Mouse (Mus musculus): ENCODE results near the gene Vmn1r60. TPM values are rescaled to one million over a fixed set of nuclear protein-coding genes. Genes with fewer than 3 reads are reported as not detected.
"Not testable (repeated sequence)": the region's sequence is repeated elsewhere in the genome, so short reads cannot be mapped to it uniquely, and the experiment has no call there.

The Vmn1r60 gene
- not detected in 2 replicates for polyA plus RNA-seq (2014; fragmentation: Nextera tagmentation; extraction: Ambion mirVana)

- 86% methylated on average over 1 of the region's 1 CpGs for WGBS
- DNase-seq (ENCODE audit: low spot score, missing footprints); H3K36me3 ChIP-seq (ENCODE audit: control insufficient read depth, insufficient read depth, low read length); H3K27me3 ChIP-seq (ENCODE audit: control insufficient read depth, insufficient read depth, low read length); H3K4me3 ChIP-seq (ENCODE audit: low read depth, low read length); H3K27ac ChIP-seq (ENCODE audit: low read depth, low read length); H3K9ac ChIP-seq (ENCODE audit: low read length); H3K4me2 ChIP-seq; H3K9me3 ChIP-seq (ENCODE audit: control insufficient read depth, low read length); ATAC-seq (ENCODE audit: low FRiP score); H3K4me1 ChIP-seq (ENCODE audit: control insufficient read depth, insufficient read depth, low read length): not testable (repeated sequence)
Measured at GRCm38 (mm10) chr7:5547217-5547616, at the start of gene Vmn1r60. Vmn1r60 (minus strand) TSS chr7:5547317.

DNA sequence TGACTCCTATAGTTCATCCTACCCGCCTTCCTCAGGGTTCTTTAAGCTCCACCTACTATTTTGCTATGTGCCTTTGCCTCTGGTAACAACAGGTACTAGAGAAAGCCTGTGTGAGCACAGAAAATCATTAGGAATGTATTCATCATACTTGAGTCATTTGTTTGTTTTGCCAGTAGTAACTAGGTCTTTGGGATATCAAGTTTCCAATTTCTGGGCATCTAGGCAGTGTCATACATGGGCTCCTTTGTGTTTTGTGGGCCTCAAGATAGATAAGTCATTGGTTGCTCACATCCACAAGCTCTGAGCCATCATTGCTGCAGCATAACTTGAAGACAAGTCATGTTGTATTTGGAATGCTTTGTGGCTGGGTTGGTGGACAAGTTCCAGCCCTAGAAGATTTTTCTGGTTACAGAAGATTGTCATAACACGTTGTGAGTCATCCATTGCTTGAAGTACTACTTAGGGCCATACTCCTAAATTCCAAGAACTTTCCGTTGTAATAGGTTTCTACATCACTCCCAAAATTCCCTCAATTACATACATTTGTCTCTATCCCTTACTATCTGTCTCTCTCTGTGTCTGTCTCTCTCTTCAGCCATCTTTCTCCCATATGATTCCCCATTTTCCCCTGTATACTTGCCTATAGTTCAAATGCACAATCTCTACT, 6.2 kb downstream of the Vmn1r60 start:
- H3K36me3 ChIP-seq (ENCODE audit: control insufficient read depth, insufficient read depth, low read length); H3K4me2 ChIP-seq; H3K27ac ChIP-seq (ENCODE audit: low read depth, low read length); DNase-seq (ENCODE audit: low spot score, missing footprints); H3K27me3 ChIP-seq (ENCODE audit: control insufficient read depth, insufficient read depth, low read length); ATAC-seq (ENCODE audit: low FRiP score); H3K4me3 ChIP-seq (ENCODE audit: low read depth, low read length); H3K4me1 ChIP-seq (ENCODE audit: control insufficient read depth, insufficient read depth, low read length); H3K9me3 ChIP-seq (ENCODE audit: control insufficient read depth, low read length); H3K9ac ChIP-seq (ENCODE audit: low read length): not testable (repeated sequence)
- WGBS = 63% methylated on average over 3 of the region's 3 CpGs

DNA sequence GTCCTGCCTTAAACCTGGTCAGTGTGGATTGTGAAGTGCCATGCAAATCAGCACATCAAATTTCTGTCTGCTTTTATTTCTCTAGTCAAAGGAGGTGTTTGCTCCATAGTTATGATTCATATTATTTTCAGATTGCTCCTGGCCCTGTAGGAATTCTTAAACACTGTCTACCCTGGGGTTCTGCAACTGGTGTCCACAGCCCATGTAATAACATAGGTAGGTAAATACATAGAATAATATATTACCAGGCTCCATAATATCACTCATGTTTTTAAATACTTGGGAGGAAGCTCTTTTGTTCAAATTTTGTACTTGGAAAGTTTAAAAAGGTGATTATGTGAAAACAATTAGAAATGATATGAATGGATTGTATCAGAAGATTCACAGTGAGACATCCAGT, 53.3 kb downstream of the Vmn1r60 start, which contains the start of gene Vmn2r28:
Vmn2r28 (minus strand) TSS at position 101 of the 400 bp plus-strand sequence.
- H3K27me3 ChIP-seq (ENCODE audit: control insufficient read depth, insufficient read depth, low read length); ATAC-seq (ENCODE audit: low FRiP score); H3K36me3 ChIP-seq (ENCODE audit: control insufficient read depth, insufficient read depth, low read length); H3K9ac ChIP-seq (ENCODE audit: low read length); H3K4me1 ChIP-seq (ENCODE audit: control insufficient read depth, insufficient read depth, low read length); H3K9me3 ChIP-seq (ENCODE audit: control insufficient read depth, low read length); H3K4me3 ChIP-seq (ENCODE audit: low read depth, low read length); H3K27ac ChIP-seq (ENCODE audit: low read depth, low read length); DNase-seq (ENCODE audit: low spot score, missing footprints); H3K4me2 ChIP-seq: not testable (repeated sequence)

Other genes starting within 250 kb of the Vmn1r60 start
- gene Gm5065, start 196.8 kb downstream of the Vmn1r60 start, polyA plus RNA-seq (2014; fragmentation: Nextera tagmentation; extraction: Ambion mirVana) = not detected in 2 replicates
- not detected in 2 replicates for gene Nlrp2, start 196.3 kb downstream of the Vmn1r60 start, polyA plus RNA-seq (2014; fragmentation: Nextera tagmentation; extraction: Ambion mirVana)
- not detected in 2 replicates for gene Vmn1r58, start 133.9 kb downstream of the Vmn1r60 start, polyA plus RNA-seq (2014; fragmentation: Nextera tagmentation; extraction: Ambion mirVana)
- not detected in 2 replicates for gene Vmn1r59, start 90.5 kb downstream of the Vmn1r60 start, polyA plus RNA-seq (2014; fragmentation: Nextera tagmentation; extraction: Ambion mirVana)
- gene Vmn2r28, start 53.4 kb downstream of the Vmn1r60 start, polyA plus RNA-seq (2014; fragmentation: Nextera tagmentation; extraction: Ambion mirVana) = not detected in 2 replicates
- gene Vmn1r61, start 66.0 kb upstream of the Vmn1r60 start, polyA plus RNA-seq (2014; fragmentation: Nextera tagmentation; extraction: Ambion mirVana) = not detected in 2 replicates
- gene Vmn1r62, start 126.3 kb upstream of the Vmn1r60 start, polyA plus RNA-seq (2014; fragmentation: Nextera tagmentation; extraction: Ambion mirVana) = not detected in 2 replicates

Measured in midbrain, embryonic 11.5 days (tissue).